Mouse (Mus musculus): Measurements from ENCODE around the gene 1700086D15Rik. TPM values are rescaled to one million over a fixed set of nuclear protein-coding genes. Genes with fewer than 3 reads are reported as not detected.

Gene 1700086D15Rik
- total RNA-seq, 2 experiments from 2014 or later: not detected

- no peak for ATAC-seq (replicated peaks; ENCODE audit: low FRiP score, low TSS enrichment, poor library complexity, severe bottlenecking)
Observed at GRCm38 (mm10) chr11:65139030-65139429, 20.7 kb downstream of the 1700086D15Rik start.

- ATAC-seq (replicated peaks; ENCODE audit: low FRiP score, low TSS enrichment, poor library complexity, severe bottlenecking): no peak
Observed at GRCm38 (mm10) chr11:65137145-65137652, 22.5 kb downstream of the 1700086D15Rik start.

- no peak for ATAC-seq (replicated peaks; ENCODE audit: low FRiP score, low TSS enrichment, poor library complexity, severe bottlenecking)
Observed at GRCm38 (mm10) chr11:65135251-65135739, 24.4 kb downstream of the 1700086D15Rik start.

GRCm38 (mm10) chr11:65133661-65134060 is 26.0 kb downstream of the 1700086D15Rik start:
- no peak for ATAC-seq (replicated peaks; ENCODE audit: low FRiP score, low TSS enrichment, poor library complexity, severe bottlenecking)

- ATAC-seq (replicated peaks; ENCODE audit: low FRiP score, low TSS enrichment, poor library complexity, severe bottlenecking): no peak
Observed at GRCm38 (mm10) chr11:65129110-65129509, 30.6 kb downstream of the 1700086D15Rik start.

GRCm38 (mm10) chr11:65128666-65129065 is 31.0 kb downstream of the 1700086D15Rik start:
- ATAC-seq (replicated peaks; ENCODE audit: low FRiP score, low TSS enrichment, poor library complexity, severe bottlenecking): no peak

- no peak for ATAC-seq (replicated peaks; ENCODE audit: low FRiP score, low TSS enrichment, poor library complexity, severe bottlenecking)
Observed at GRCm38 (mm10) chr11:65126566-65126965, 33.1 kb downstream of the 1700086D15Rik start.

GRCm38 (mm10) chr11:65124913-65125418 is 34.7 kb downstream of the 1700086D15Rik start:
- ATAC-seq (replicated peaks; ENCODE audit: low FRiP score, low TSS enrichment, poor library complexity, severe bottlenecking): no peak

GRCm38 (mm10) chr11:65120276-65120675 is 39.4 kb downstream of the 1700086D15Rik start:
- ATAC-seq (replicated peaks; ENCODE audit: low FRiP score, low TSS enrichment, poor library complexity, severe bottlenecking): no peak

GRCm38 (mm10) chr11:65115811-65116210 is 43.9 kb downstream of the 1700086D15Rik start:
- no peak for ATAC-seq (replicated peaks; ENCODE audit: low FRiP score, low TSS enrichment, poor library complexity, severe bottlenecking)

- ATAC-seq (replicated peaks; ENCODE audit: low FRiP score, low TSS enrichment, poor library complexity, severe bottlenecking): no peak
Observed at GRCm38 (mm10) chr11:65112086-65112485, 47.6 kb downstream of the 1700086D15Rik start.

GRCm38 (mm10) chr11:65111651-65112050 is 48.0 kb downstream of the 1700086D15Rik start:
- no peak for ATAC-seq (replicated peaks; ENCODE audit: low FRiP score, low TSS enrichment, poor library complexity, severe bottlenecking)

- no peak for ATAC-seq (replicated peaks; ENCODE audit: low FRiP score, low TSS enrichment, poor library complexity, severe bottlenecking)
Observed at GRCm38 (mm10) chr11:65110058-65110457, 49.6 kb downstream of the 1700086D15Rik start.

GRCm38 (mm10) chr11:65107734-65108171 is 51.9 kb downstream of the 1700086D15Rik start:
- ATAC-seq (replicated peaks; ENCODE audit: low FRiP score, low TSS enrichment, poor library complexity, severe bottlenecking): no peak

GRCm38 (mm10) chr11:65107151-65107550 is 52.5 kb downstream of the 1700086D15Rik start:
- no peak for ATAC-seq (replicated peaks; ENCODE audit: low FRiP score, low TSS enrichment, poor library complexity, severe bottlenecking)

- no peak for ATAC-seq (replicated peaks; ENCODE audit: low FRiP score, low TSS enrichment, poor library complexity, severe bottlenecking)
Observed at GRCm38 (mm10) chr11:65104076-65104475, 55.6 kb downstream of the 1700086D15Rik start.

Other genes with a start within 250 kb of the 1700086D15Rik start
- 40.9 and 46.6 TPM in 2 replicates for gene Elac2, start 180.9 kb downstream of the 1700086D15Rik start, total RNA-seq (2014; fragmentation: Nextera tagmentation)
- gene Elac2, start 180.9 kb downstream of the 1700086D15Rik start, total RNA-seq (2017): 49.8 and 59.7 TPM in 2 replicates
- gene Arhgap44, start 3.1 kb upstream of the 1700086D15Rik start, total RNA-seq (2014; fragmentation: Nextera tagmentation): not detected in 2 replicates
- gene Arhgap44, start 3.1 kb upstream of the 1700086D15Rik start, total RNA-seq (2017): not detected in 2 replicates
- gene Myocd, start 110.1 kb upstream of the 1700086D15Rik start, total RNA-seq (2014; fragmentation: Nextera tagmentation): not detected in 2 replicates
- not detected in 2 replicates for gene Myocd, start 110.1 kb upstream of the 1700086D15Rik start, total RNA-seq (2017)

All from megakaryocyte-erythroid progenitor cell, adult 5-6 weeks (primary cell).